Mouse (Mus musculus): ENCODE measurements around the gene Epb41l2.

Epb41l2 gene

GRCm38 (mm10) chr10:25359208-25359958 is at the start of gene Epb41l2:
Gene Epb41l2 (plus strand): TSS chr10:25359798.
- DNase-seq (ENCODE audit: low spot score): peak; percentile 76

- DNase-seq (ENCODE audit: low spot score): no peak
Measured at GRCm38 (mm10) chr10:25309996-25310395, 49.6 kb upstream of the Epb41l2 start.

GRCm38 (mm10) chr10:25310736-25311135 is 48.9 kb upstream of the Epb41l2 start:
- no peak for DNase-seq (ENCODE audit: low spot score)

- no peak for DNase-seq (ENCODE audit: low spot score)
Measured at GRCm38 (mm10) chr10:25311554-25312212, 47.9 kb upstream of the Epb41l2 start.

GRCm38 (mm10) chr10:25313856-25314584 is 45.6 kb upstream of the Epb41l2 start:
- DNase-seq (ENCODE audit: low spot score): no peak

GRCm38 (mm10) chr10:25317665-25318064 is 41.9 kb upstream of the Epb41l2 start:
- no peak for DNase-seq (ENCODE audit: low spot score)

GRCm38 (mm10) chr10:25318405-25318804 is 41.2 kb upstream of the Epb41l2 start:
- DNase-seq (ENCODE audit: low spot score): no peak

- no peak for DNase-seq (ENCODE audit: low spot score)
Measured at GRCm38 (mm10) chr10:25319531-25319930, 40.1 kb upstream of the Epb41l2 start.

- DNase-seq (ENCODE audit: low spot score): no peak
Measured at GRCm38 (mm10) chr10:25321198-25321597, 38.4 kb upstream of the Epb41l2 start.

- no peak for DNase-seq (ENCODE audit: low spot score)
Measured at GRCm38 (mm10) chr10:25325690-25326089, 33.9 kb upstream of the Epb41l2 start.

- DNase-seq (ENCODE audit: low spot score): no peak
Measured at GRCm38 (mm10) chr10:25327511-25327910, 32.1 kb upstream of the Epb41l2 start.

- no peak for DNase-seq (ENCODE audit: low spot score)
Measured at GRCm38 (mm10) chr10:25330094-25330493, 29.5 kb upstream of the Epb41l2 start.

GRCm38 (mm10) chr10:25331321-25332049 is 28.1 kb upstream of the Epb41l2 start:
- DNase-seq (ENCODE audit: low spot score): no peak

- no peak for DNase-seq (ENCODE audit: low spot score)
Measured at GRCm38 (mm10) chr10:25333390-25334079, 26.1 kb upstream of the Epb41l2 start.

GRCm38 (mm10) chr10:25340675-25341074 is 18.9 kb upstream of the Epb41l2 start:
- DNase-seq (ENCODE audit: low spot score): no peak

GRCm38 (mm10) chr10:25342801-25343200 is 16.8 kb upstream of the Epb41l2 start:
- DNase-seq (ENCODE audit: low spot score): no peak

GRCm38 (mm10) chr10:25353941-25354340 is 5.7 kb upstream of the Epb41l2 start:
- no peak for DNase-seq (ENCODE audit: low spot score)

- no peak for DNase-seq (ENCODE audit: low spot score)
Measured at GRCm38 (mm10) chr10:25354390-25354789, 5.2 kb upstream of the Epb41l2 start.

- no peak for DNase-seq (ENCODE audit: low spot score)
Measured at GRCm38 (mm10) chr10:25359959-25360811, 587 bp downstream of the Epb41l2 start.

- no peak for DNase-seq (ENCODE audit: low spot score)
Measured at GRCm38 (mm10) chr10:25362235-25362634, 2.6 kb downstream of the Epb41l2 start.

- DNase-seq (ENCODE audit: low spot score): no peak
Measured at GRCm38 (mm10) chr10:25365158-25365557, 5.6 kb downstream of the Epb41l2 start.
